Mouse (Mus musculus): ENCODE data around the gene Lamtor2. TPM values are rescaled to one million over a fixed set of nuclear protein-coding genes. Genes with fewer than 3 reads are reported as not detected.

The Lamtor2 gene
- polyA plus RNA-seq, 1 experiment from 2014 or later, result 86.9 TPM

GRCm38 (mm10) chr3:88528646-88529045, 24.2 kb downstream of the Lamtor2 start:
- H3K27ac ChIP-seq (ENCODE audit: low read depth, low read length), result 0 out of 2 replicates have a peak overlapping the region, but pooled peaks have one; percentile 32
- peaks cover 5% of the 10 kb centered on the region; the same call in 1 of the 2 replicates for H3K36me3 ChIP-seq (ENCODE audit: control insufficient read depth, insufficient read depth, low read length)
- no peak overlapping the region for H3K9ac ChIP-seq (ENCODE audit: low read depth, low read length)
- ATAC-seq (replicated peaks; ENCODE audit: insufficient number of reproducible peaks, low FRiP score, low TSS enrichment), result no peak
- 84% methylated on average over 11 of the region's 11 CpGs for WGBS (ENCODE audit: insufficient replicate concordance)
- no peak overlapping the region; the same call in 1 of the 2 replicates for H3K4me2 ChIP-seq
- H3K4me3 ChIP-seq (ENCODE audit: low read depth, low read length), result no peak overlapping the region
- H3K27me3 ChIP-seq (ENCODE audit: control insufficient read depth, insufficient read depth, low read length), result no peaks in the 10 kb centered on the region
- H3K9me3 ChIP-seq (replicated peaks; ENCODE audit: control insufficient read depth, low read length), result no peaks in the 10 kb centered on the region
- H3K4me1 ChIP-seq (ENCODE audit: control insufficient read depth, insufficient read depth, low read length), result peaks cover 43% of the 10 kb centered on the region

- no peak for ATAC-seq (replicated peaks; ENCODE audit: insufficient number of reproducible peaks, low FRiP score, low TSS enrichment)
- 23% methylated on average over 8 of the region's 8 CpGs for WGBS (ENCODE audit: insufficient replicate concordance)
- peak overlapping the region; percentile 53 for H3K9ac ChIP-seq (ENCODE audit: low read depth, low read length)
- no peaks in the 10 kb centered on the region for H3K9me3 ChIP-seq (replicated peaks; ENCODE audit: control insufficient read depth, low read length)
- H3K27ac ChIP-seq (ENCODE audit: low read depth, low read length), result peak overlapping the region; percentile 12; the same call in 1 of the 2 replicates
- peak overlapping the region; percentile 46 for H3K4me2 ChIP-seq
- no peaks in the 10 kb centered on the region for H3K27me3 ChIP-seq (ENCODE audit: control insufficient read depth, insufficient read depth, low read length)
- peaks cover 7% of the 10 kb centered on the region for H3K36me3 ChIP-seq (ENCODE audit: control insufficient read depth, insufficient read depth, low read length)
- peaks cover 39% of the 10 kb centered on the region for H3K4me1 ChIP-seq (ENCODE audit: control insufficient read depth, insufficient read depth, low read length)
- no peak overlapping the region for H3K4me3 ChIP-seq (ENCODE audit: low read depth, low read length)
These were observed 25.3 kb downstream of the Lamtor2 start for GRCm38 (mm10) chr3:88527565-88527964.

- Histone ChIP-seq H3K4me3 (ENCODE audit: low read depth, low read length) (no peak overlapping the region), H3K4me1 (ENCODE audit: control insufficient read depth, insufficient read depth, low read length) (peaks cover 39% of the 10 kb centered on the region), H3K27ac (ENCODE audit: low read depth, low read length) (no peak overlapping the region), H3K36me3 (ENCODE audit: control insufficient read depth, insufficient read depth, low read length) (peaks cover 7% of the 10 kb centered on the region), H3K9ac (ENCODE audit: low read depth, low read length) (no peak overlapping the region), H3K4me2 (peak overlapping the region; percentile 19; the same call in 1 of the 2 replicates), H3K27me3 (ENCODE audit: control insufficient read depth, insufficient read depth, low read length) (no peaks in the 10 kb centered on the region), H3K9me3 (replicated peaks; ENCODE audit: control insufficient read depth, low read length) (no peaks in the 10 kb centered on the region)
- 35% methylated on average over 17 of the region's 17 CpGs for WGBS (ENCODE audit: insufficient replicate concordance)
- ATAC-seq (replicated peaks; ENCODE audit: insufficient number of reproducible peaks, low FRiP score, low TSS enrichment), result no peak; the same call in 1 of the 2 replicates
These were observed 26.4 kb downstream of the Lamtor2 start for GRCm38 (mm10) chr3:88526157-88527131.

GRCm38 (mm10) chr3:88525021-88525420, 27.9 kb downstream of the Lamtor2 start:
- H3K36me3 ChIP-seq (ENCODE audit: control insufficient read depth, insufficient read depth, low read length), result peaks cover 7% of the 10 kb centered on the region
- no peak for ATAC-seq (replicated peaks; ENCODE audit: insufficient number of reproducible peaks, low FRiP score, low TSS enrichment)
- no peaks in the 10 kb centered on the region for H3K9me3 ChIP-seq (replicated peaks; ENCODE audit: control insufficient read depth, low read length)
- peaks cover 32% of the 10 kb centered on the region for H3K4me1 ChIP-seq (ENCODE audit: control insufficient read depth, insufficient read depth, low read length)
- no peak overlapping the region for H3K4me2 ChIP-seq
- no peak overlapping the region for H3K27ac ChIP-seq (ENCODE audit: low read depth, low read length)
- 84% methylated on average over 5 of the region's 5 CpGs for WGBS (ENCODE audit: insufficient replicate concordance)
- H3K4me3 ChIP-seq (ENCODE audit: low read depth, low read length), result no peak overlapping the region
- H3K9ac ChIP-seq (ENCODE audit: low read depth, low read length), result no peak overlapping the region
- no peaks in the 10 kb centered on the region for H3K27me3 ChIP-seq (ENCODE audit: control insufficient read depth, insufficient read depth, low read length)

GRCm38 (mm10) chr3:88523027-88523426, 29.8 kb downstream of the Lamtor2 start:
- H3K9ac ChIP-seq (ENCODE audit: low read depth, low read length), result no peak overlapping the region
- peaks cover 16% of the 10 kb centered on the region for H3K4me1 ChIP-seq (ENCODE audit: control insufficient read depth, insufficient read depth, low read length)
- ATAC-seq (replicated peaks; ENCODE audit: insufficient number of reproducible peaks, low FRiP score, low TSS enrichment), result no peak
- WGBS (ENCODE audit: insufficient replicate concordance), result 84% methylated on average over 8 of the region's 8 CpGs
- H3K36me3 ChIP-seq (ENCODE audit: control insufficient read depth, insufficient read depth, low read length), result peaks cover 7% of the 10 kb centered on the region
- no peak overlapping the region for H3K4me2 ChIP-seq
- no peaks in the 10 kb centered on the region for H3K9me3 ChIP-seq (replicated peaks; ENCODE audit: control insufficient read depth, low read length)
- no peaks in the 10 kb centered on the region for H3K27me3 ChIP-seq (ENCODE audit: control insufficient read depth, insufficient read depth, low read length)
- no peak overlapping the region for H3K4me3 ChIP-seq (ENCODE audit: low read depth, low read length)
- H3K27ac ChIP-seq (ENCODE audit: low read depth, low read length), result no peak overlapping the region

- Histone ChIP-seq H3K9ac (ENCODE audit: low read depth, low read length) (no peak overlapping the region), H3K4me2 (no peak overlapping the region), H3K9me3 (replicated peaks; ENCODE audit: control insufficient read depth, low read length) (no peaks in the 10 kb centered on the region), H3K27ac (ENCODE audit: low read depth, low read length) (no peak overlapping the region), H3K4me3 (ENCODE audit: low read depth, low read length) (no peak overlapping the region), H3K36me3 (ENCODE audit: control insufficient read depth, insufficient read depth, low read length) (peaks cover 7% of the 10 kb centered on the region), H3K4me1 (ENCODE audit: control insufficient read depth, insufficient read depth, low read length) (peaks cover 6% of the 10 kb centered on the region; the same call in 1 of the 2 replicates), H3K27me3 (ENCODE audit: control insufficient read depth, insufficient read depth, low read length) (no peaks in the 10 kb centered on the region)
- peak; percentile 23; the same call in 1 of the 2 replicates for ATAC-seq (replicated peaks; ENCODE audit: insufficient number of reproducible peaks, low FRiP score, low TSS enrichment)
- WGBS (ENCODE audit: insufficient replicate concordance), result 28% methylated on average over 9 of the region's 9 CpGs
These were observed 31.0 kb downstream of the Lamtor2 start for GRCm38 (mm10) chr3:88521803-88522331.

GRCm38 (mm10) chr3:88521156-88521555, 31.7 kb downstream of the Lamtor2 start:
- Histone ChIP-seq H3K36me3 (ENCODE audit: control insufficient read depth, insufficient read depth, low read length) (peaks cover 7% of the 10 kb centered on the region), H3K4me3 (ENCODE audit: low read depth, low read length) (no peak overlapping the region), H3K27ac (ENCODE audit: low read depth, low read length) (no peak overlapping the region), H3K4me2 (no peak overlapping the region), H3K9ac (ENCODE audit: low read depth, low read length) (no peak overlapping the region), H3K9me3 (replicated peaks; ENCODE audit: control insufficient read depth, low read length) (no peaks in the 10 kb centered on the region), H3K4me1 (ENCODE audit: control insufficient read depth, insufficient read depth, low read length) (peaks cover 4% of the 10 kb centered on the region; the same call in 1 of the 2 replicates), H3K27me3 (ENCODE audit: control insufficient read depth, insufficient read depth, low read length) (no peaks in the 10 kb centered on the region)
- ATAC-seq (replicated peaks; ENCODE audit: insufficient number of reproducible peaks, low FRiP score, low TSS enrichment), result no peak
- WGBS (ENCODE audit: insufficient replicate concordance), result 94% methylated on average over 6 of the region's 6 CpGs

GRCm38 (mm10) chr3:88520078-88520477, 32.8 kb downstream of the Lamtor2 start:
- no peak for ATAC-seq (replicated peaks; ENCODE audit: insufficient number of reproducible peaks, low FRiP score, low TSS enrichment)
- Histone ChIP-seq H3K27ac (ENCODE audit: low read depth, low read length) (no peak overlapping the region), H3K9ac (ENCODE audit: low read depth, low read length) (no peak overlapping the region), H3K4me2 (no peak overlapping the region), H3K4me3 (ENCODE audit: low read depth, low read length) (no peak overlapping the region), H3K4me1 (ENCODE audit: control insufficient read depth, insufficient read depth, low read length) (no peaks in the 10 kb centered on the region), H3K27me3 (ENCODE audit: control insufficient read depth, insufficient read depth, low read length) (no peaks in the 10 kb centered on the region), H3K36me3 (ENCODE audit: control insufficient read depth, insufficient read depth, low read length) (peaks cover 4% of the 10 kb centered on the region), H3K9me3 (replicated peaks; ENCODE audit: control insufficient read depth, low read length) (no peaks in the 10 kb centered on the region)
- WGBS (ENCODE audit: insufficient replicate concordance), result 71% methylated on average over 2 of the region's 2 CpGs
